Mouse (Mus musculus): Measurements from ENCODE around the gene Mindy3. TPM values are rescaled to one million over a fixed set of nuclear protein-coding genes. Genes with fewer than 3 reads are reported as not detected.
A peak's percentile ranks its signal among the peaks of the same experiment; 100 is the strongest.
"Not testable (repeated sequence)": the region's sequence is repeated elsewhere in the genome, so short reads cannot be mapped to it uniquely, and the experiment has no call there.

Gene Mindy3
- 10 to 100 TPM; 13.0 to 18.8 (median 14.6) TPM for total RNA-seq (2022)

DNA sequence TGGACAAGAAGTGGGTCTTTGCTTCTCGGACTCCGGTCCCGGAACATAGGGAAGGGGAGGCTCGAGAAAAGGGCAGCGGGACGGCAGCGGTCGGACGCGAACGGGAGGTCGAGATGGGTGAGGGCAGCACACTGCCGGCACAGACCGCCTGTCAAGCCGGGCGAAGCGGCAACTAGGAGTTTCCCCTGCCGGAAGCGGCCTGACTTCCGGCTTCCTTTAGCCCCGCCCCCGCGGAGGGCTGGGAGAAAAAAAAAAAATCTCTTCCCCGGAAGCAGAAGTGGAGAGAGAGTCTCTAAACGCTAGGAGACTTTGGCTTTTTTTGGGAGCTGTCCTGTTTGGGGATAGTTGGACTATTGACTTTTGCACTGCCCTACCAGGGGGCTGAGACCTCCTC lies at the start of gene Mindy3:
Gene Mindy3, minus strand, starts transcription at position 209 of the 394 bp plus-strand sequence.
- DNase-seq (ENCODE audit: low spot score) = peak; percentile 93

DNA sequence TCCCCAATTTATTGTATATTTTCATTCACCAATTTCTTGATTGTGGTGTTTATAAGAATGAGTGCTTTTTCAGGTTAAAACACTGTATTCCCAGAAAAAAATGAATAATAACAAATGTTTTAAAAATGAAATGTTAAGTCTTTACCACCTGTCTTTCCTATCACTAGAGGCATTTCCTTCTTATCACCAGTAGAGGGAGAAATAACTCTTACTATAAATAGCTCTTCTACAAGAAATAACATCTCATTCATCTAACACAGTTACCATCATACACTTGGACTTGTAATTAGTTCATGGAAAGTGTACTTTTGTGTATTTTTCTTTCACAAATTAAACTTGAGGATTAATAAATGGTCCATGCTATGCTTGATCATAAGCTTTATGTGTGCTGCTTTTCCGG lies 40.5 kb upstream of the Mindy3 start:
- DNase-seq (ENCODE audit: low spot score) = no peak

DNA sequence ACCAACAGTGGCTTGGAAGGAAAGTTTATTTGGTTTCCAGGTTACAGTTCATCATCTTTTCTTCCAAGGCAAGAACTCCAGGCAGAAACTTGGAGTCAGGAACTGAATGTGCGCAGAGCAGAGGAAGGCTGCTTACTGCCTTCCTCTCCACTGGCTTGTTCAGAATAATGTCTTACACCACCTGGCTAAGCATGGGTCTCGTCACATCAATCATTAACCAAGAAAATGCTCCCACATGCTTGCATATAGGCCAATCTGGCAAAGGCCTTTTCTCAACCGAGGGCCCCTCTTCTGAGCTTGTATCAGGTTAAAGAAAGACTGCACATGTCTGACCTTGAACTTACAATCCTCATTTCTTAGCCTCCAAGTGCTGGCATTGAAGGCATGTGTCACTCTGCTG lies 30.8 kb upstream of the Mindy3 start:
- no peak for DNase-seq (ENCODE audit: low spot score)

DNA sequence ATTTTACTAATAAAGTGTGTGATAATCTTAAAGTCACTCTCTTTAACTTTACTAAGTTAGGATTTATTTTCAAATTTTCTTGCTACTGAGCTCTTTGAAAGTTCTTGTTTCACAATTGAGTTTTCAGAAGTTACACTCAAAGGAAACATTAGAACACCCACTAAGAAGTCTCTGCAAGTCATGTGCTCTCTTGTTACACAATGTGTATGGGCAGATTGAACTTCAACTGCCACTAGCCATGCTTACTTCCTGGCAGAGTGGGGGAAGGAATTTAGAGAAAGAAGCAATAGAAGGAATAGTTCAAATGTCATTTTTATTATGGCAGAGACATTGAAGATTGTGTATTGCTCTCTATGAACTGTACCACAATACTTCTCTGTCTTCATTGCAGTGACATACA lies 20.9 kb upstream of the Mindy3 start:
- no peak for DNase-seq (ENCODE audit: low spot score)

DNA sequence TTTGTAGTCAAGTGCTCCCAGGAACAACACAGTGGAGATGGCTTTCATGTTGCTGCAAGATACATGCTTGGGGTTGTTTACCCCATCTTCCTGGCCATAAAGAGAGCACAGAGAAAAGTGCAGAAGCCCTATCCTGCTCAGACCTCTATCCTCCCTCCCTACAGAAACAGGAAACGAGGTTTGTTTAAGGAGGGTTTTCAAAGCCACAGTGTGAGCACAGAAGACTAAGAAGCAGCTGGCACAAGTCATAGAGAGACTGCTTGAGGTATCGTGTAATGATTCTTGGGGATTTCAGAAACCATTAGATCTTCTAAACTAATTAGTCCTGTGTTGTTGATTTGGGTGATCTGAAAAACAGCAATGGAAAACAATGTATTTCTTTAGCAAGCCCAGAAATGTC lies 20.3 kb upstream of the Mindy3 start:
- DNase-seq (ENCODE audit: low spot score) = no peak

DNA sequence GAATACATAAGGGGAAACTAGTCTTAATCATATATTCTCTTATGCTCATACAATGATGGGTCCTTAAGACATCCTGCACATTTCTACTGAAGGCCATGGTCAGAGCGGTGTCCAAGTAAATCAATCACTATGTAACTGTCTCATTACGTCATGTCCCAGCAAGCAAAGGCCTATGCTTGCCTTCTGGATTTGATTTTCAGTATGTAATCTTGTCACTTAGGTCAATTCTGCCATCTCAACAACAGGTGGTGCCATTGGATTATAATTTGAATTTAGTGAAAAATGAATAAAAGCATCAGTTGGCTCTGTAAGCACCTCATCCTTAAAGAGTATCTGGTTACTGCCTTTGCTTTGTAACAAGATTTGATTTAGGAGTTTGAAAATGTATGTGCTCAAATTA lies 18.9 kb upstream of the Mindy3 start:
- DNase-seq (ENCODE audit: low spot score) = no peak

DNA sequence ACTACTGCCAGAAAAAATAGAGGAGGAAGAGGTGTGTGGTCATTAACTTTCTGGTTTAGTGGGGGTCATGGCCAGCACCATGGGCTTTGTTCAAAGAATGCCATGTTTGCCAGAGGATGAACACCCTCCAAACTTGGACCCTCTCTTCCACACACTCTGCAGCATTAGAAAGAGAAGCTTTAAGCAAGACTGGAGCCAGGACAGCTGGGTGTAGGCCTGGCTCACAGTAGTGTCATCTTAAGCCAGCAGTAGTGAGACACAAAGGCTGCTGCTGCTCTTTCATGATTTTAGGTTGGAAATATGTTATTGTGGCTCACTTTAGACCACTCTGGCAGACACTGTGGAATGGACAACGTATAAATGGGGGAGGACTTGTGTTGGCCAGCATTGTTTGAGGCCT lies 12.8 kb upstream of the Mindy3 start:
- no peak for DNase-seq (ENCODE audit: low spot score)

DNA sequence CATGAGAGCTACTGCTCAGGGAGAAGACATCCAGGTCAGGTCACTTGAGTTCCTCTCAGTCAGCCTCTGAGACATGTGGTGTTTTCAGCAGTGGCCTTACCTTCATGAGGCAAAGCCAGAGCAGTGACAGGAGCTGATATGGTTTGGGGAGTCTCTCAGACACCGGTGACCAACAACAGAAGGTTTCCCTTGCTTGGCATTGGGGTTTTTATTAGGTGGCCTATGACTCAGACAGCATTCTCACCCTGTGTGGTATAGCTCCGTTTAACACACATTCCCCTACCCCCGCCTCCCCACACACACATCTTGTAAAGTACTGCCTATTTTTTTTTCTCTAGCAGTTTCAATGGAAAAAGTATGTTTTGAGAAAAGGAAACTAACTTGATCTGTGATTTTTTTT lies 5.1 kb upstream of the Mindy3 start:
- DNase-seq (ENCODE audit: low spot score) = no peak

DNA sequence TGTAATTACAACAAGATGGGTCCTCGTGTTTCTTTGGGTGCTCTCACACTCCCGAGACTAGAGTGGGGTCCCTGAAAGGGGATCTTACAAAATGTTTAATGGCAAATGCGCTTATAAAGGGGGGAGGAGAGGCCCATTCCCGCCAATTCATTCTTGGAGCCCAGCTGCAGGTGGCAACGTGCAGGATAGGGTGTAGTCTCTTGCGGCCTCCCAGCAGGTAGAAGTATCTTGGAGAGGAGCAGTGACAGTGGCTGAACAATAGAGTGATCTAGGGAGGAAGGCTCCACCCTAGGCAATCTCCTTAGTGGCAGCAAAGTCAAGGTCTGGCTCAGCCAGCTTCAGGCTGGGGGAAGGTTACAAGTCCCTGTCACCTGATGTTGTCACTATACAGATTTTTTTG lies 4.2 kb upstream of the Mindy3 start:
- not testable (repeated sequence) for DNase-seq (ENCODE audit: low spot score)

DNA sequence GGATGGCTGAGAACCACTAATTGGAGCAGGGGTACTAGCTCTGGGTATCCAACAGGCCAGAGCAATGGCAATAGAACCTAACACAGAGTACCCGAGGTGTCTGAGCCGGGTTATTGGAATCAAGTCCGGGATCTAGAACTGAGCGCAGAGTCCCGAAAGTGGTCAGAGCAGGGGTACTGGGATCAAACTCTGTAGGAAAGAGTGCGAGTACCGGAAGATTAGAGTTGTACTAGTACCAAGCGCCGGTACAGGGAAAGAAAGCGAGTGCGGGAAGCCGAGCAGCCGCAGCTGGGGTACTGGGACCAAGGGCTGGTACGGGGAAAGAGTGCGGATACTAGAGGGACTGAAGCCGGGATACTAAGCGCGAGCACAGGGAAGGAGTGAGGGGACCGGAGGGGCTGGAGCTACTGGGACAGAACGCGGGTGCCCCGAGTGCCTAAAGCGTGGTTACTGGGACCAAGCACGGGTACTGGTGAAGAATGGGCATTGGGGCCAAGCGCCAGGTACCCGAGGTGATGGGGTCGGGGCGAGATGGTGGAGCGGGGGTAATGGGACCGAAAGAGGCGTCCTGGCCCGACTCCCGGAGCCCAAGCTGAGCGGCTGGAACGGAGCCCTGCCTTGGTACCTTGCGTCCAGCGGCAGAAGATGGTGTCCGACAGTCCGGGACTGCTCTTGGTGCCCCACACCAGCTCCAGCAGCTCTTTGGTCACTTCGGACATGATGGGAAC lies 572 bp downstream of the Mindy3 start:
- DNase-seq (ENCODE audit: low spot score) = peak; percentile 17

DNA sequence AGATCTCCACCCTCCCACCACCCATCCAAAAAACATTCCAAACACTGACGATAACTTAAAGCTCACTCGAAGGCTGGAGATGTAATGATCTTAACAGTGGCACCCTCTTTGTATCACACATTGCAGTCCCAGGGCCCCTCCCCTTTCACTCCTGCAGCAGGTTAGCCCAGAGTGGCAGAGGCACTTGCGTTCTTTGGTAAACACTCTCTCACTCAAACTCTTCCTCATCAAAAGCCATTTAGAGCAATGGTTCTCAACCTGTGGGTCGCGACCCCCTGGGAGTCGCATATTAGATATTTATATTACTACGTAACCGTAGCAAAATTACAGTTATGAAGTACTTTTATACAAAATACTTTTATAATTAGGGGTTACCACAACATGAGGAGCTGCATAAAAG lies 1.1 kb downstream of the Mindy3 start:
- DNase-seq (ENCODE audit: low spot score) = no peak

DNA sequence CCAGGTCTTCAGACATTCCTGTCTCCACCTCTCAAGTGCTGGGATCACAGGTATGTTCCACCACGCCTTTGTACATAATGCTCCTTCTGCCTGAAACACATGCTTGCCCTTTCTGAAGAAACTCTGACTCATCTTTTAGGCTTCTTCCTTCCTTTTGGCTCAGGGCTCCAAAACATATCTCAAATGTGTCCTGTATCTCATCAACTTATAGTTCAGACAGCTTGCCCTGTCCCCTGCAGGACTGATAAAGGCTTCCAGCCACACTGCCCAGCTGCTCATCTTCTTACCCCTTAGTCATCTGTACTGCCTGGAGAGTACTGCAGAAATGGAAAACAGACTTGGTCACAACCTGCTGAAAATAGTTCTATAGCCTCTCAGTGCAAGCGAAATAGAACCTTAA lies 7.0 kb downstream of the Mindy3 start:
- no peak for DNase-seq (ENCODE audit: low spot score)

DNA sequence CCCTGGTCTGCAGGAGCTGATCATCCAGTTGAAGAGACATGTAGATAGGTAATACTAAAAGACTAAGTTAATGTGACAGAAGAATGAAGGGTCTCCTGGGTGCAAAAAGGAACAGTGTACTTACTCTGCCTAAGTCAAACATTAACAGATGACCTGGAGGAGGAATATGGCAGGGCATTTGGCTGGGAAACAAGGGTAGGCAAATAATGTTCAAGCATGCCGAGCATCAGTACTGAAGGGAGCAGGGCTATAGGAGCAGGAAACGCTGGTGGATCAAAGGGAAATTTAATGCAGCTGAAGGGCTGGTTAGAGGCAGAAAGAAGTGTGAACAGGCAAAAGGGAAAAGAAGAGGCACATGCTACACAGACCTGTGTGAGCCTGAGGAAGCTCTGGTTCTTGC lies 8.1 kb downstream of the Mindy3 start:
- DNase-seq (ENCODE audit: low spot score) = no peak

DNA sequence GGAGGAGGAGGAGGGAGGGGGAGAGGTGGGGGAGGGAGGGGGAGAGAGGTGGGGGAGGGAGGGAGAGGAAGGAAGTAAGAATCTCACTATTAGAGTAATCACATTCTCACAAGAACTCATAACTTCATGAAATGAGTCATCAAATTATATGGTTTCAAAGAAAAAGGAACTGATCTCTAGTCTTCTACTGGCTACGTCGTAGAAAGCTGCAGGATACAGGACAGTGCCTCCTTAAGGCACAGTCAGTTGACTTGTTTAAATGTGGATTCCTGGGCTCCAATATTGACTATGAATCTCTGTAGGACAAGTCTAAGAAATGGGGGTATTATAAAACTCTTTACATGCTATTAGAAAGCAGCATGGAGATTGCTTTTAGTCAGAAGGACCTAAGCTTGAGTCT lies 12.5 kb downstream of the Mindy3 start:
- no peak for DNase-seq (ENCODE audit: low spot score)

DNA sequence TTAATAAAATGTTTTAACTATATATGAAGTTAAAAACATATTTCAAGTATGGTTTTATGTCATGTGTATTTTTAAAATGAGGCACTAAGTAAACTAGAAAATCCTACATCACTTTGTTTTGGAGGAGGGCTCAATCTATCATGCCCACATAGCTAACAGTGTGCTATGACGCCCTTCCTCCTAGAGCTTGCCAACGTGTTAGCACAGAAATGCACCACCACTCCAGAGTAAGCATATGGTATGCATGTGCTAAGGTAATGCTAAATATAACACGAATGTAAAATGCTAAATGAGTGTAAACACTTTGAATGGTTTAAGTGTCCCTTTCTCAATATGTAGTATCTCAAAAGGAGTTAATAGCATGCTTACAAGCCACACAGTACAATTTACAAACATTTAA lies 16.8 kb downstream of the Mindy3 start:
- no peak for DNase-seq (ENCODE audit: low spot score)

DNA sequence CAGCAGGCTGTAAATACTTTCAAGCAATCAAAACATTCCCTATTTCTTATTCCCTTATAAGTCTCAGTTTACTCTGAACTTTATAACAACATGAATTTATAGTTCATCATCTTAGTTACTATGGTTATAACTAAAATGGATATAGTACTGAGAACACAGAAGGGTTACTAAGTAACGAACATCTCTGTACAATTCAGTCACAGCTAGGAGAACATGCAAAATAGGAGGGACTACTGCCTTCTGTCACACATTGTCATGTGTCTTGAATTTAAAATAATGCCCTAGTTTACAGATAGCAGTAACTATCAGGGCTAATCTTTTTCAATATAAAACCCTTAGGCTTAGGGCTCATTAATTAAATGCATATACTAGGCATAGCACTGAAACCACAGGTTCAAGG lies 18.1 kb downstream of the Mindy3 start:
- DNase-seq (ENCODE audit: low spot score) = no peak

DNA sequence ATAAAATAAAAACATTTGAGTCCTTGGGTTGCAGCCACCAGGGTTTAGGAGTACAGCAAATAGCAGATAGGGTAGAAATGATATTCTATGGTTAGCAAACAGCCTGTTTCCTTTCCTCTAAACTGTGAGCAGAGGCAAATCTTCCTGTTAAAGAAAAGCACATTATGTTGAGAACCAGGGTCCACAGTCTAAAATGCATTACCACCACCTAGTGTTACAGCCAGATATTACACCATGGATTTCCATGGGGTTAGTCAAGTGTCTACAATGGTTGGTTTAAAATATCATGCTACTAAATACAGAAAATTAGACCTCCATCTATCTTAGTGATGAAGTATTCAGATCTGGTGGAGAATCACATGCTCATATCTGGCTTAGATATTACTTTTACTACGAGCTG lies 30.2 kb downstream of the Mindy3 start:
- peak; percentile 68 for DNase-seq (ENCODE audit: low spot score)

DNA sequence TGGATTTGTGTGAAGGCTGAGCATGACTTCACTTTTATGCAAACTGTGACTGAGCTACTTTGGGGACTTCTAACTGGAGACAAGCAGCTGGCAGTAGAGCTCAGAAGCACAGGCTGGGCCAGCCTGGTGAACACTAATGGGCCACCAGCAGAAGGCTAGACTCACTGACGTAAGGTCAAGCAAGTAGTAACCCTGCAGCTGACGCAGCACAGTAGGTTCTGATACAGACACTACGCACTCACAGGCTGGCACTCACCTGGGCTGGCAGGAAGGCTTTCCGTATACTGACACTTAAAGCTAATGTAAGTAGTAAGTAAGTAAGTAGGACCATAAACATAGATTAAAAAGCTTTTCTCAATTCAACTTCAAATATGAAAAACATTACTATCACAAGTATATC lies 30.7 kb downstream of the Mindy3 start:
- no peak for DNase-seq (ENCODE audit: low spot score)

DNA sequence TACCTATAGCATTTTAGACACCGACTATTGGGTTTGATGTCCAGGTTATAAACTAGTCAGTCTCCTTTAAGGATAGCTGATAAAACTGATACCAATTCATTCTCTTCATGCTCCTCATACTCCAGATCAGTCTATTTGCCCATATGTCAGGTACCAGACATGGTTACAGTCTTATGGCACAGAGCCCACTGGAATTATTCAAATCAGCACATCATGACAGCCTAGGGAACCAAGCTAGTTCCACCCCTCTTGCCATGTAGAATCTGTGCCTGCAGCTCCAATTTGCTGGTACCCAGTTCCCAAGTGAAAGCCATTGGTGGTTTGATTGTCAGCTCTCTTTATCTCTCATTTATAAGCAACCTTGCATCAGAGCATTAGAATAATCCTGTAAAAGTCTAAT lies 34.9 kb downstream of the Mindy3 start:
- DNase-seq (ENCODE audit: low spot score) = no peak

DNA sequence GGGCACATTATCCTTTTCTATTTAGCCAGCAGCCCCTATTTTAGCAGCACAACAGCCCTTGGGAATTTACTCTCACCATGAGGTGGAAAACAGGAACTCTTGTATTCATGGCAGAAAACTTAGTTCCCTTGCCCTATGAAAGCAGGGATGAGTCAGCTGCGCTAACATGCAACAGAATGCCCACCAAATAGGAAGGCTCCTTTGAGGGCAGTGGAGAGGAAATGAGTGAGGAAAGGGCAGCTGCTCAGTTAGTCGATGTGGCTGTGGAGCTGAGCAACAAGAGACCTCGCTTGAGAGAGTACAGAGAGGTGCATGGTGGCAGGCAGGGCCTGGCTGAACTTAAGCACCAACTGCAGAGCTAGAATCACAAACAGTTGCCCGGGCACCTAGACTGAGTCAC lies 36.6 kb downstream of the Mindy3 start:
- no peak for DNase-seq (ENCODE audit: low spot score)

DNA sequence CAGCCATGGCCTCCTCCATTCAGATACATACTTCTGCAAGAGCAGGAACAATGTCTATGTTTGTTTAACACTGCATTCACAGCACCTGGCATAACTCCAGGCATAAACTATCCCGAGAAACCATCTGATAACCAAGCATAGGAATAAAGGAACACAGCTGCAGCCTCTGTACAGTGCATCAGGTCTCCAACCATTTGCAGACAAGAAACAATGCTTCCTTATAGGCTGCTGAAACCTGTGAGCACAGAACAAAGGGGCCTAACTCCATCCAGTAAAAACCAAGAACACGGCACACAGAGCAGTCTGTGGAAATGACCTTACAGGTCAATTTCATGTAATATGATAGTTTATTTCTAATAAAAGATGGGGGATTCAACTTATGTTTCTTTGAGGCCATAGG lies 39.0 kb downstream of the Mindy3 start:
- DNase-seq (ENCODE audit: low spot score) = no peak

DNA sequence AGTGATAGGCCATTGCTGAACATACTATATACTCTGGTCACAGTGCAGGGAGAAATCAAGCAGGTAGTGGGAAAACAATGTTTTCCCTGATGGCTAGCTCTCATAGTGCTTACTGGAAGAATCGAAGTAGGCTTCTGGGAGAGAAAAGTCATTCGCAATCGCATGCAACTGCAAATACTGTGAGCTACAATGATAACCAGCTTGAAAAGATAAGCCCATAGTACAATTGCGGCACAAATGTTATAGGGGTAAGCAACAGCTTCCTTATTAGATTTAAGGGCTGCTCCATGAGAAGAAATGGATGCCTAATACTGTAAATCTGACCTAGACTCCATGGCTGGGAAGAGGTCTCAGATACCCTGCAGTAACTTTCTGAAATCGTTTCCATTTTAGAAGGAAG lies 40.7 kb downstream of the Mindy3 start:
- no peak for DNase-seq (ENCODE audit: low spot score)

DNA sequence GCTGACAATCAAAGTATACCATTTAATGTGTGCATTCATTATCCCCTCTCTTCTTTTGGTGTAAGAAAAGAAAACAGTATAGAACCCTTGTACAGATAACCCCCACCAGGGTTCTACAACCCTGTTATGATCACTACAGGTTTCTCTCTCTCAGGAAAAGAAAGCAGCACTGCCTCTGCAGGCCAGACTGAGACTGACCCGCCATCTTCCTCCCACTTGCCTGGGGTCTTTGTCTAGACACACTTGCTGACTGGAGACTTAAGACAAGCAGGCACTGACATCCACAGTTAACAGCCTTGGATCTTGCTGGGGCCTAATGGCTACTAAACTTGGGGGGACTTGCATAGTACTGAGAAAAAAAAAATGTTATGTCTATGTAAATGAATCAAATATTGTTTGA lies 42.2 kb downstream of the Mindy3 start:
- no peak for DNase-seq (ENCODE audit: low spot score)

DNA sequence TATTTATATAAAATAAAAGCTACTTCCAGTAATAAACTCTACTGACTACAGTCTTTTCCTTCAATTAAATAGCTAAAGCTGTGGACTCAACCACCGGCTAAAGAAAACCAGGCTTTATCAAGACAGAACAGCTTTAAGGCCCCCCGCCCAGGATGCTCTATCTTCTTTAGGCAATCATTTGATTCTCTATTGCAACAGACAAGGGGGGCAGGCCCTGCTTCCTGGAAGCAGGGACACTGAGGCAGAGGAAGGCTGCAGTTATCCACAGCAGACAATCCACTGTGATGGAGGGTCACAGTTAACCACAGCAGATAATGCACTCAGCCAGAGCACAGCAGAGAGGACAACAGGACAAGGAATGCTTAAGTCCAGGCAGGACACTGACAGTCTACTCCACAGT lies 46.4 kb downstream of the Mindy3 start:
- DNase-seq (ENCODE audit: low spot score) = no peak
